Mouse (Mus musculus) ES-E14 (cell line): ENCODE measurements around the gene Tbce. TPM values are rescaled to one million over a fixed set of nuclear protein-coding genes. Genes with fewer than 3 reads are reported as not detected.

Experiments
- DNase-seq: peaks from one replicate; pipeline ENCODE4 v3.0.0-alpha.2; 2013; ENCODE audit warnings: low read depth, low spot score
- H3K27ac ChIP-seq: 2 replicates; pipeline ENCODE4 v1.5.1; 2012; ENCODE audit warnings: low read depth, mild to moderate bottlenecking, low read length, moderate library complexity, mixed read lengths; ENCODE audit not compliant: poor library complexity, insufficient read depth, severe bottlenecking
- H3K36me3 ChIP-seq: 2 replicates; pipeline ENCODE4 v1.6.1; 2012; ENCODE audit warnings: mild to moderate bottlenecking, low read length, moderate library complexity, mixed read lengths; ENCODE audit not compliant: control insufficient read depth, poor library complexity, insufficient read depth, severe bottlenecking
- H3K4me1 ChIP-seq, 2 experiments: fragments of 150-350 bp in 1 of 2; sonication (generic) in 1 of 2; 2 replicates each; pipeline ENCODE4 v1.6.1; 2012; ENCODE audit warnings: low read length in 2 of 2, mild to moderate bottlenecking in 1 of 2, mixed read lengths in 1 of 2; ENCODE audit not compliant: control insufficient read depth in 2 of 2, insufficient read depth in 2 of 2, poor library complexity in 1 of 2
- H3K4me3 ChIP-seq, 2 experiments: fragments of 150-350 bp in 1 of 2; sonication (generic) in 1 of 2; 2 replicates each; pipeline ENCODE4 v1.5.1; 2012; ENCODE audit warnings: low read length in 2 of 2, low read depth in 1 of 2, mild to moderate bottlenecking in 1 of 2, mixed read lengths in 1 of 2; ENCODE audit not compliant: insufficient read depth in 1 of 2, poor library complexity in 1 of 2, severe bottlenecking in 1 of 2
- H3K9ac ChIP-seq: 2 replicates; pipeline ENCODE4 v1.6.1; 2012; ENCODE audit warnings: low read depth, mild to moderate bottlenecking, low read length, mixed read lengths; ENCODE audit not compliant: poor library complexity, insufficient read depth, severe bottlenecking
- H3K9me3 ChIP-seq: fragments of 150-350 bp; sonication (generic); 2 replicates; pipeline ENCODE4 v1.6.1; 2012; ENCODE audit warnings: low read depth, mild to moderate bottlenecking, low read length; ENCODE audit not compliant: control insufficient read depth, insufficient read depth
- CHD2 ChIP-seq: IDR thresholded peaks from 2 replicates; pipeline ENCODE4 v1.6.1; 2014; ENCODE audit warnings: mild to moderate bottlenecking, low read depth, low read length, inconsistent platforms
- HCFC1 ChIP-seq: IDR thresholded peaks from 2 replicates; pipeline ENCODE4 v1.6.1; 2012; ENCODE audit warnings: low read length, inconsistent platforms, borderline replicate concordance; ENCODE audit not compliant: insufficient read depth
- MAFK ChIP-seq: IDR thresholded peaks from 2 replicates; pipeline ENCODE4 v1.6.1; 2014; ENCODE audit warnings: mild to moderate bottlenecking, low read depth, low read length, inconsistent platforms; ENCODE audit not compliant: insufficient read depth
- ZC3H11A ChIP-seq: IDR thresholded peaks from 2 replicates; pipeline ENCODE4 v1.6.1; 2012; ENCODE audit warnings: low read depth, mild to moderate bottlenecking, inconsistent platforms, low read length, borderline replicate concordance
- ZNF384 ChIP-seq: IDR thresholded peaks from 2 replicates; pipeline ENCODE4 v1.6.1; 2012; ENCODE audit warnings: low read depth, low read length, inconsistent platforms
- in situ Hi-C, 2 experiments: fragments of 600-800 bp; cut with MboI; formaldehyde crosslinking; loops; one replicate each; pipeline ENCODE4 v1.15.1; 2025; ENCODE audit warnings: low sequenced_read_pairs in 2 of 2, inconsistent platforms in 1 of 2; ENCODE audit not compliant: unreplicated experiment in 2 of 2
- total RNA-seq: library from RNA; depleted of rRNA; stranded (reverse); fragments of 300-350 nt; gene quantifications from 2 replicates; pipeline ENCODE4 v1.2.3, GENCODE M21; 2012; rRNA removed

The Tbce gene
- total RNA-seq: 32.1 and 38.8 TPM in 2 replicates

GRCm38 (mm10) chr13:14039292-14039965 lies at the start of gene Tbce:
Tbce (minus strand) TSS chr13:14039638.
- in situ Hi-C loops: no loop called here
- peak within 1 kb of the TSS; percentile 100 for H3K9ac ChIP-seq
- H3K9me3 ChIP-seq: no peaks in the 10 kb centered on the region
- TF ChIP-seq CHD2: no peak
- H3K27ac ChIP-seq: peak within 1 kb of the TSS; percentile 100
- peaks cover 3 to 4% of the 10 kb centered on the region in 2 experiments; a peak in 2 of 4 replicates for H3K4me1 ChIP-seq
- DNase-seq: peak; percentile 78
- no peaks in the 10 kb centered on the region for H3K36me3 ChIP-seq
- H3K4me3 ChIP-seq: peak within 1 kb of the TSS; percentile 98 to 99

- Histone ChIP-seq H3K9me3 (no peaks in the 10 kb centered on the region), H3K9ac (no peak overlapping the region), H3K4me3 (no peak overlapping the region), H3K4me1 (no peaks in the 10 kb centered on the region), H3K27ac (no peak overlapping the region), H3K36me3 (no peaks in the 10 kb centered on the region)
- no peak for DNase-seq
- in situ Hi-C loops: no loop called here
- no peak for TF ChIP-seq HCFC1
- no peak for TF ChIP-seq CHD2
- TF ChIP-seq MAFK: no peak
- TF ChIP-seq ZNF384: no peak
- TF ChIP-seq ZC3H11A: no peak
Observed at GRCm38 (mm10) chr13:14088669-14089068, 49.2 kb upstream of the Tbce start.

- Histone ChIP-seq H3K9ac (no peak overlapping the region), H3K9me3 (no peaks in the 10 kb centered on the region), H3K4me3 (no peak overlapping the region), H3K36me3 (no peaks in the 10 kb centered on the region), H3K27ac (no peak overlapping the region), H3K4me1 (peaks cover 0 to 4% of the 10 kb centered on the region in 2 experiments; a peak in 2 of 4 replicates)
- no peak for DNase-seq
- in situ Hi-C loops: no loop called here
- TF ChIP-seq HCFC1 (no peak), MAFK (peak; percentile 85), CHD2 (no peak)
Observed at GRCm38 (mm10) chr13:14075326-14075725, 35.9 kb upstream of the Tbce start.

GRCm38 (mm10) chr13:14074371-14074770 lies 34.9 kb upstream of the Tbce start:
- no peaks in the 10 kb centered on the region for H3K9me3 ChIP-seq
- H3K27ac ChIP-seq: no peak overlapping the region
- H3K9ac ChIP-seq: no peak overlapping the region
- TF ChIP-seq HCFC1: no peak
- TF ChIP-seq CHD2: no peak
- TF ChIP-seq MAFK: no peak
- TF ChIP-seq ZC3H11A: no peak
- TF ChIP-seq ZNF384: no peak
- peaks cover 0 to 2% of the 10 kb centered on the region in 2 experiments; a peak in 1 of 4 replicates for H3K4me1 ChIP-seq
- no peak overlapping the region for H3K4me3 ChIP-seq
- H3K36me3 ChIP-seq: no peaks in the 10 kb centered on the region
- no peak for DNase-seq
- in situ Hi-C loops: no loop called here

- in situ Hi-C loops: no loop called here
Observed at GRCm38 (mm10) chr13:14069291-14069690, 29.9 kb upstream of the Tbce start.

More at GRCm38 (mm10) chr13:14069291-14069690, 29.9 kb upstream of the Tbce start:
- DNase-seq: no peak
- Histone ChIP-seq H3K36me3 (no peaks in the 10 kb centered on the region; the same call in 1 of the 2 replicates), H3K4me3 (no peak overlapping the region), H3K4me1 (peaks cover 2% of the 10 kb centered on the region in 2 experiments; a peak in 2 of 4 replicates), H3K9ac (no peak overlapping the region), H3K27ac (no peak overlapping the region), H3K9me3 (no peaks in the 10 kb centered on the region)
- TF ChIP-seq CHD2: no peak
- no peak for TF ChIP-seq HCFC1
- no peak for TF ChIP-seq ZC3H11A
- TF ChIP-seq ZNF384: no peak
- no peak for TF ChIP-seq MAFK
